Mouse (Mus musculus) midbrain, embryonic 12.5 days (tissue): Measurements from ENCODE around the gene Cdc42ep1. TPM values are rescaled to one million over a fixed set of nuclear protein-coding genes. Genes with fewer than 3 reads are reported as not detected.
A peak's percentile ranks its signal among the peaks of the same experiment; 100 is the strongest.

Experiments
- ATAC-seq: fragments of 200-750 bp; cut with Nextera tagmentation; 2 replicates; pipeline ENCODE4 v1.8.0; 2017; ENCODE audit warnings: low read depth, moderate TSS enrichment, moderate library complexity; ENCODE audit not compliant: low FRiP score
- H3K27ac ChIP-seq: fragments of 300-500 bp; sonication (generic); replicated peaks from 2 replicates; pipeline ENCODE4 v1.5.1; 2016; ENCODE audit warnings: mild to moderate bottlenecking
- H3K27me3 ChIP-seq: fragments of 300-500 bp; sonication (generic); 2 replicates; pipeline ENCODE4 v1.6.1; 2016; ENCODE audit warnings: mild to moderate bottlenecking
- H3K36me3 ChIP-seq: fragments of 300-500 bp; sonication (generic); 2 replicates; pipeline ENCODE4 v1.6.1; 2016
- H3K4me1 ChIP-seq: fragments of 300-500 bp; sonication (generic); 2 replicates; pipeline ENCODE4 v1.6.1; 2016
- H3K4me2 ChIP-seq: fragments of 300-500 bp; sonication (generic); replicated peaks from 2 replicates; pipeline ENCODE4 v1.6.1; 2016; ENCODE audit warnings: mild to moderate bottlenecking, moderate library complexity
- H3K4me3 ChIP-seq: fragments of 300-500 bp; sonication (generic); 2 replicates; pipeline ENCODE4 v1.5.1; 2016; ENCODE audit warnings: mild to moderate bottlenecking
- H3K9ac ChIP-seq: fragments of 300-500 bp; sonication (generic); replicated peaks from 2 replicates; pipeline ENCODE4 v1.6.1; 2016; ENCODE audit warnings: mild to moderate bottlenecking, moderate library complexity
- H3K9me3 ChIP-seq: fragments of 300-500 bp; sonication (generic); 2 replicates; pipeline ENCODE4 v1.6.1; 2016; ENCODE audit warnings: mild to moderate bottlenecking
- WGBS: fragments of 180-500 bp; shearing (Covaris S2); methylation state at CpG from one replicate; pipeline ENCODE4 v1.1.7; 2016; 5-methylcytosine and 5-hydroxymethylcytosine counted together
- polyA plus RNA-seq: library from polyadenylated mRNA; unstranded; fragments of >200 nt; fragmentation: Nextera tagmentation; extraction: Ambion mirVana; gene quantifications from 2 replicates; pipeline ENCODE4 v1.2.1, GENCODE M21; 2016

The Cdc42ep1 gene
- polyA plus RNA-seq, 1 experiment from 2014 or later: 11.9 TPM

DNA sequence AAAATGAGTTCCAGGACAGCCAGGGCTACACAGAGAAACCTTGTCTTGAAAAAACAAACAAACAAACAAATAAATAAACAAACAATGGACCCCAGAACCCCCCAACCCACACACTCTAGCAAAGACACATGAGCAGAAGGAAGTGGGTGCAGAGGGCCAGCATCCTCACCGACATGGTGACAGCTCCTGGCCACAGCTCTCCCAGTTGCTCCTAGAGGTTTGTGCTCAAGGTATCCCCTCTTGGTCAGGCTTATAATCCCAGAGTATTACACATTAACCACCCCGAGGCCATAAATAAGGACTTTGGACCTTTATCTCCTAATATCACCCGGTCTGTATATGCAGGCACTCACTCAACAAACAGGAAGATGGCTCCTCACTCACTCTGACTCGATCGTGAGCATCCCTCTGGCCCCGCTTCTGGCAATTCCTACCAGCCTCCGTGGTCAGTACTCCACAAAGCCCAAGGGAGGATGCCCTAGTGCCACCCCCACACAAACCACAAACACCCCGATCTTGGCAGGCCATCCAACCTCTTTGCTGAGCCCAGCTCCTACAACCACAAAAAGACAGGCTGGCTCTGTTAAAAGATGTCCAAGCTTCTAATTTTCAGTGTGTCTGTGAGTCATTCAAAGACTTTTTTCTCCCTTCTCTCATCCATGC, 13.0 kb downstream of the Cdc42ep1 start, which contains the start of gene Lgals2:
Gene Lgals2, minus strand, starts transcription at position 227 of the 663 bp plus-strand sequence.
- H3K27ac ChIP-seq: no peak within 1 kb of the TSS
- no peak for ATAC-seq
- peaks cover 6% of the 10 kb centered on the region; the same call in 1 of the 2 replicates for H3K27me3 ChIP-seq
- H3K9me3 ChIP-seq: no peaks in the 10 kb centered on the region
- no peak within 1 kb of the TSS for H3K4me2 ChIP-seq
- H3K4me1 ChIP-seq: peaks cover 10% of the 10 kb centered on the region; the same call in 1 of the 2 replicates
- 79% methylated on average over 8 of the region's 8 CpGs for WGBS
- no peak within 1 kb of the TSS for H3K9ac ChIP-seq
- no peak within 1 kb of the TSS for H3K4me3 ChIP-seq
- H3K36me3 ChIP-seq: no peaks in the 10 kb centered on the region

DNA sequence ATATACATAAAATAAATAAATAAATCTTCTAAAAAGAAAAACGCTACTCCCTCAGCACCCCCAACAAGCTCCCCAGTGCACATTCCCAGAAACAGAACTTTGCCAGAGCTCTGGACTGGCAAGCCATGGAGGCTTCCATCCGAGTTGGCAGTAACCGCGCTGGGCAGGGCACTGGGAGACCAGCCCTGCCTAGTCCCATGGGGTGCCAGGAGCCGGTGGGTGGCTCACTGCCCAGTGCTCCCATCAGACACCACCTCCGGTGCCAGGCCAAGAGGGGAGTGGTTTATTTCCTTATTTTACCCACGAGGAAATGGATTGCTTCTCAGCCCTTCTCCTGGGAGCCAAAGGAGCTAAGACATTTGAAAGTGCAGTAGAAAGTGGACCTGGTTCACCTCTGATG, 14.6 kb downstream of the Cdc42ep1 start:
- Histone ChIP-seq H3K36me3 (no peaks in the 10 kb centered on the region), H3K9ac (no peak overlapping the region), H3K4me1 (0 out of 2 replicates have a peak, but pooled peaks cover 4% of the 10 kb centered on the region), H3K4me3 (no peak overlapping the region), H3K9me3 (no peaks in the 10 kb centered on the region), H3K4me2 (no peak overlapping the region), H3K27ac (no peak overlapping the region), H3K27me3 (peaks cover 5% of the 10 kb centered on the region; the same call in 1 of the 2 replicates)
- 84% methylated on average over 7 of the region's 7 CpGs for WGBS
- ATAC-seq: no peak

GRCm38 (mm10) chr15:78859311-78859710, 16.9 kb downstream of the Cdc42ep1 start:
- no peak overlapping the region for H3K9ac ChIP-seq
- H3K4me3 ChIP-seq: no peak overlapping the region
- H3K4me2 ChIP-seq: no peak overlapping the region
- no peaks in the 10 kb centered on the region for H3K9me3 ChIP-seq
- H3K27ac ChIP-seq: no peak overlapping the region
- no peaks in the 10 kb centered on the region for H3K36me3 ChIP-seq
- 0 out of 2 replicates have a peak, but pooled peaks cover 8% of the 10 kb centered on the region for H3K4me1 ChIP-seq
- no peaks in the 10 kb centered on the region; the same call in 1 of the 2 replicates for H3K27me3 ChIP-seq
- 79% methylated on average over 4 of the region's 4 CpGs for WGBS
- ATAC-seq: no peak

DNA sequence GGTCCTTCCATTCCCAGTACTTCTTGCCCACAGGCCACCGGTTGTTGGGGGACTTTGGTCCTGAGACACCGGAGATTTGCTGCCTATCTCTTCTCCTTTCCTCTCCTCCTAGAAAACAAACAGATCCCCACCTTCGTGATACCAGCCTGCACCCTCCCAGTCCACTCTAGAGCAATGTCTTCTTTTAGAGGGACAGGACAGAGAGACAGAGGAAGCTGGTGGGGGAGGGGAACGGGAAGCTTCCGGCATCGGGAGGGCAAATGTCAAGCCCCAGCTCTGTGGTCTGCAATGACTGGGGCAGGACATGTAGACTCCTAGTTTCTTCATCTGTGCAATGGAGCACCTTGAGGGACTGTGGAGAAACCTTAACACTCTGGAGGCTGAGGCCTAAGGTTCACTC, 17.3 kb downstream of the Cdc42ep1 start:
- H3K27ac ChIP-seq: no peak overlapping the region
- H3K27me3 ChIP-seq: no peaks in the 10 kb centered on the region; the same call in 1 of the 2 replicates
- no peak overlapping the region for H3K4me3 ChIP-seq
- ATAC-seq: no peak
- WGBS: 82% methylated on average over 6 of the region's 6 CpGs
- no peak overlapping the region for H3K9ac ChIP-seq
- H3K36me3 ChIP-seq: no peaks in the 10 kb centered on the region
- 0 out of 2 replicates have a peak, but pooled peaks cover 8% of the 10 kb centered on the region for H3K4me1 ChIP-seq
- no peak overlapping the region for H3K4me2 ChIP-seq
- no peaks in the 10 kb centered on the region for H3K9me3 ChIP-seq

DNA sequence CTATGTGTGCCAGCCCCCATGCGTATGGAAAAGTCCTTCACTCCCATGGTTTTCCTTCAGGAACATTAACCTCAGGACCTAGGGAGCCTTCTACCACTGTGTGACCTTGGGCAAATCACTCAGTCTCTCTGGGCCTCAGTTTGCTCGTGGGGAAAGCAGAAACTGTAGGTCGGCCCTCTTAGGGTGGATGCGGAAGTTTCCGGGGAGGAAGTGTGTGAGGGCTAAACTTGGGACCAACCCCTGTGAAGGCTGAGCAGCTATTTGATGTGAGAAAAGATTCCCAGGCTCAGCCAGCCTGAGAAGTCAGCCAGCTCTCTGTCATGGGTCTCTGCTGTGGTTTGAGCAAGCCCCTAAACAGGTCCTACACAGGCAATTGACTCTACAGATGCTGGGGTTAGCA, 19.9 kb downstream of the Cdc42ep1 start:
- Histone ChIP-seq H3K27me3 (no peaks in the 10 kb centered on the region), H3K4me2 (no peak overlapping the region), H3K9ac (no peak overlapping the region), H3K9me3 (no peaks in the 10 kb centered on the region), H3K36me3 (no peaks in the 10 kb centered on the region), H3K27ac (no peak overlapping the region), H3K4me1 (0 out of 2 replicates have a peak, but pooled peaks cover 8% of the 10 kb centered on the region), H3K4me3 (no peak overlapping the region)
- 84% methylated on average over 5 of the region's 5 CpGs for WGBS
- ATAC-seq: no peak

- Histone ChIP-seq H3K4me3 (no peak overlapping the region), H3K36me3 (no peaks in the 10 kb centered on the region), H3K9ac (no peak overlapping the region), H3K4me2 (no peak overlapping the region), H3K27me3 (no peaks in the 10 kb centered on the region), H3K9me3 (no peaks in the 10 kb centered on the region), H3K4me1 (peaks cover 6% of the 10 kb centered on the region), H3K27ac (no peak overlapping the region)
- 86% methylated on average over 2 of the region's 2 CpGs for WGBS
- no peak for ATAC-seq
Observed at GRCm38 (mm10) chr15:78863154-78863553, 20.7 kb downstream of the Cdc42ep1 start.

GRCm38 (mm10) chr15:78863852-78864253, 21.4 kb downstream of the Cdc42ep1 start:
- WGBS: 46% methylated on average over 13 of the region's 13 CpGs
- Histone ChIP-seq H3K27ac (no peak overlapping the region), H3K9ac (no peak overlapping the region), H3K4me1 (peaks cover 13% of the 10 kb centered on the region), H3K36me3 (no peaks in the 10 kb centered on the region), H3K9me3 (no peaks in the 10 kb centered on the region), H3K4me3 (no peak overlapping the region), H3K4me2 (no peak overlapping the region), H3K27me3 (no peaks in the 10 kb centered on the region)
- ATAC-seq: no peak

DNA sequence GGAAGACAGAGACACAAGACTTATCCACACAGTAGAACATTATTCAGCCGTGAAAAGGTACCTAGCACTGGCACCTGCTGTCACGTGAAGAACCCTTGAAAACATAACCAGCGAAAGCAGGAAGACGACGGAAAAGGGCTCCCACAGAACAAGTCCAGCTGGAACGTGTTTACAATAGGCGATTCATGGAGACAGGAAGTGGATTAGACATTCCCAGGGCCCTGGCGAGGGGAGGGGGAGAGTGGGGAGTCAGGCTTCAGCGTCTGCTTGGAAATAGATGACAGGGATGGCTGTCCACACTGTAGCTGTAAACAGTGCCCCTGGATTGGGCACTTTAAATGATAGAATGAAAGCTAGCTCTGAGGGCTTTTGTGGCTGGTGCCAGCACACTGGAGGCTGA, 26.0 kb downstream of the Cdc42ep1 start:
- peak; percentile 63; the same call in 1 of the 2 replicates for ATAC-seq
- 28% methylated on average over 9 of the region's 9 CpGs for WGBS
- Histone ChIP-seq H3K4me2 (no peak overlapping the region), H3K36me3 (no peaks in the 10 kb centered on the region), H3K27ac (peak overlapping the region; percentile 56), H3K4me1 (peaks cover 17% of the 10 kb centered on the region), H3K4me3 (no peak overlapping the region), H3K9me3 (no peaks in the 10 kb centered on the region), H3K27me3 (no peaks in the 10 kb centered on the region), H3K9ac (no peak overlapping the region)

- Histone ChIP-seq H3K27me3 (no peaks in the 10 kb centered on the region), H3K9ac (no peak overlapping the region), H3K36me3 (no peaks in the 10 kb centered on the region), H3K4me2 (no peak overlapping the region), H3K27ac (peak overlapping the region; percentile 56), H3K4me3 (no peak overlapping the region), H3K9me3 (no peaks in the 10 kb centered on the region), H3K4me1 (peaks cover 15% of the 10 kb centered on the region)
- ATAC-seq: 0 out of 2 replicates have a peak, but pooled peaks have one; percentile 23
- WGBS: 64% methylated on average over 7 of the region's 7 CpGs
Observed at GRCm38 (mm10) chr15:78868826-78869233, 26.4 kb downstream of the Cdc42ep1 start.

DNA sequence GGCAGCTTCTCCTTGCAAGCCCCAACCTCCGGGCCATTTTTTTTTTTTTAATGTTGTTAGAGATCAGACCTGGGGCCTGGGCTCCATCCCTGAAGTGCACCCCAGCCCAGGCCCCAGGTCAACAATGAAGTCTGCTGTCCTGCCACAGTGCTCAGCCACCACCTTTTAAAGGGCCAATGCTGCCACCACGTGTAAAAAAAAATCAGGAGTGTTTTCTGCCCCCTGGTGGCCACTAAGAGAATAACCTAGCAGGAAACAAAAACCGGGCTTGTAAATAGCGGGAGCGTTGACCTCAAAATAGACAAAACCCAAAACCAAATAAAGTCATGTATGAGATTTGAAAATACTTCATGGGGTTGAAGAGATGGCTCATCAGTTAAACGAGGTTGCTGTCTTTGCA, 27.4 kb downstream of the Cdc42ep1 start:
- ATAC-seq: no peak
- Histone ChIP-seq H3K4me1 (peaks cover 13% of the 10 kb centered on the region), H3K9ac (no peak overlapping the region)

DNA sequence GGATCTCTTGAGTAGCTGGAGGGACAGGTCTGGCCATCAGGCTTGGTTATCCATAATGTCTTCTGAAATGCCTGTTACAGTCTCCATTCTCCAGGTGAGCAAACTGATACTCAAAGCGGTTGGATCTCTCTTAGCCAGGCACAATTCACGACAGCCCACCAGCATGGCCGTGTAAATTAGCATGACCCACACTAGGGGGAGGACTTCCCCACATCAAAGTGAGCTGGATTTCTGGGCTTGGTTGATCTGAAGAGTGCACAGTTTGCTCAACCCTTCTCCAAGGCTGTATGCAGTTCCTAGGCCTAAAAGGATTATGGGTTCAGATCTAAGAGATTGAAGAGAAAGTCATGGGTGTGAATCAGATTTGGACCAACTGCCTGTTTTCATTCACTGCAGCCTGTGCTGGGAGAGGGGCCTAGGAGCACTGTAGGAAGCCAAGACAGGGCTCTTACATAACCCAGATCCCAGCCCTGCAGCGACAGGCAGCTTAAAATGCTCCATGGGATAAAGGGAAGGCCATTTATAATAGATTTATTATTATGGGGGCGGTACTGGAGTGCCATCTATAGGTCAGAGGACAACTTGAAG, 29.7 kb downstream of the Cdc42ep1 start:
- H3K4me2 ChIP-seq: no peak overlapping the region
- WGBS: 60% methylated on average over 5 of the region's 5 CpGs
- H3K27me3 ChIP-seq: no peaks in the 10 kb centered on the region
- peaks cover 24% of the 10 kb centered on the region for H3K4me1 ChIP-seq
- no peak overlapping the region for H3K9ac ChIP-seq
- H3K27ac ChIP-seq: no peak overlapping the region
- H3K9me3 ChIP-seq: no peaks in the 10 kb centered on the region
- H3K4me3 ChIP-seq: no peak overlapping the region
- H3K36me3 ChIP-seq: no peaks in the 10 kb centered on the region
- no peak for ATAC-seq

More for the DNA sequence above, 27.4 kb downstream of the Cdc42ep1 start:
- H3K4me2 ChIP-seq: no peak overlapping the region
- H3K9me3 ChIP-seq: no peaks in the 10 kb centered on the region
- H3K27me3 ChIP-seq: no peaks in the 10 kb centered on the region
- WGBS: 27% methylated on average over 6 of the region's 6 CpGs
- H3K4me3 ChIP-seq: no peak overlapping the region
- H3K36me3 ChIP-seq: no peaks in the 10 kb centered on the region
- H3K27ac ChIP-seq: no peak overlapping the region

GRCm38 (mm10) chr15:78873803-78874435, 31.5 kb downstream of the Cdc42ep1 start:
- H3K27ac ChIP-seq: 0 out of 2 replicates have a peak overlapping the region, but pooled peaks have one; percentile 4
- H3K27me3 ChIP-seq: no peaks in the 10 kb centered on the region
- H3K4me1 ChIP-seq: peaks cover 22% of the 10 kb centered on the region
- H3K9ac ChIP-seq: no peak overlapping the region
- H3K4me2 ChIP-seq: no peak overlapping the region
- no peaks in the 10 kb centered on the region for H3K9me3 ChIP-seq
- no peak overlapping the region for H3K4me3 ChIP-seq
- no peaks in the 10 kb centered on the region for H3K36me3 ChIP-seq
- WGBS: 55% methylated on average over 13 of the region's 13 CpGs
- no peak for ATAC-seq
